Mouse (Mus musculus): Measurements from ENCODE around the gene Zic5. TPM values are rescaled to one million over a fixed set of nuclear protein-coding genes. Genes with fewer than 3 reads are reported as not detected.

Gene Zic5
- polyA plus RNA-seq, 1 experiment from 2014 or later = not detected

- ATAC-seq (ENCODE audit: low FRiP score, low TSS enrichment) = no peak
- WGBS = 9% methylated on average over 32 of the region's 32 CpGs
- Histone ChIP-seq H3K4me3 (ENCODE audit: low read depth, low read length) (peak overlapping the region; percentile 33), H3K36me3 (ENCODE audit: control insufficient read depth, insufficient read depth, low read length) (no peaks in the 10 kb centered on the region), H3K9ac (ENCODE audit: low read length) (no peak overlapping the region), H3K27ac (replicated peaks) (no peak overlapping the region), H3K4me1 (replicated peaks; ENCODE audit: control insufficient read depth, insufficient read depth) (no peaks in the 10 kb centered on the region), H3K4me2 (replicated peaks; ENCODE audit: low read depth) (peak overlapping the region; percentile 45), H3K27me3 (ENCODE audit: control insufficient read depth, insufficient read depth, low read length) (peaks cover 17% of the 10 kb centered on the region; the same call in 1 of the 2 replicates), H3K9me3 (ENCODE audit: control insufficient read depth, low read length) (no peaks in the 10 kb centered on the region)
- no peak for TF ChIP-seq EP300 (optimal IDR thresholded peaks at IDR 0.05)
- TF ChIP-seq CTCF (IDR thresholded peaks at IDR 0.05; ENCODE audit: low read depth) = peak; percentile 30; the same call in 1 of the 2 replicates
- DNase-seq (ENCODE audit: low spot score) = no peak
Measured at GRCm38 (mm10) chr14:122453388-122453995, 12.0 kb downstream of the Zic5 start.

GRCm38 (mm10) chr14:122452701-122453387 is 12.6 kb downstream of the Zic5 start:
- H3K27me3 ChIP-seq (ENCODE audit: control insufficient read depth, insufficient read depth, low read length) = peaks cover 17% of the 10 kb centered on the region; the same call in 1 of the 2 replicates
- no peaks in the 10 kb centered on the region for H3K36me3 ChIP-seq (ENCODE audit: control insufficient read depth, insufficient read depth, low read length)
- H3K27ac ChIP-seq (replicated peaks) = no peak overlapping the region
- no peaks in the 10 kb centered on the region for H3K9me3 ChIP-seq (ENCODE audit: control insufficient read depth, low read length)
- no peak for TF ChIP-seq CTCF (IDR thresholded peaks at IDR 0.05; ENCODE audit: low read depth)
- TF ChIP-seq EP300 (optimal IDR thresholded peaks at IDR 0.05) = no peak
- 48% methylated on average over 13 of the region's 13 CpGs for WGBS
- ATAC-seq (ENCODE audit: low FRiP score, low TSS enrichment) (no peak), DNase-seq (ENCODE audit: low spot score) (no peak)
- H3K4me3 ChIP-seq (ENCODE audit: low read depth, low read length) = no peak overlapping the region
- no peaks in the 10 kb centered on the region for H3K4me1 ChIP-seq (replicated peaks; ENCODE audit: control insufficient read depth, insufficient read depth)
- H3K9ac ChIP-seq (ENCODE audit: low read length) = no peak overlapping the region
- H3K4me2 ChIP-seq (replicated peaks; ENCODE audit: low read depth) = no peak overlapping the region; the same call in 1 of the 2 replicates

GRCm38 (mm10) chr14:122451551-122452145 is 13.8 kb downstream of the Zic5 start:
- H3K9ac ChIP-seq (ENCODE audit: low read length) = no peak overlapping the region
- WGBS = 72% methylated on average over 5 of the region's 5 CpGs
- DNase-seq (ENCODE audit: low spot score) = no peak
- no peak overlapping the region for H3K4me3 ChIP-seq (ENCODE audit: low read depth, low read length)
- H3K9me3 ChIP-seq (ENCODE audit: control insufficient read depth, low read length) = no peaks in the 10 kb centered on the region
- peaks cover 17% of the 10 kb centered on the region; the same call in 1 of the 2 replicates for H3K27me3 ChIP-seq (ENCODE audit: control insufficient read depth, insufficient read depth, low read length)
- ATAC-seq (ENCODE audit: low FRiP score, low TSS enrichment) = no peak
- no peak overlapping the region for H3K27ac ChIP-seq (replicated peaks)
- no peaks in the 10 kb centered on the region for H3K4me1 ChIP-seq (replicated peaks; ENCODE audit: control insufficient read depth, insufficient read depth)
- no peak for TF ChIP-seq EP300 (optimal IDR thresholded peaks at IDR 0.05)
- no peak for TF ChIP-seq CTCF (IDR thresholded peaks at IDR 0.05; ENCODE audit: low read depth)
- H3K4me2 ChIP-seq (replicated peaks; ENCODE audit: low read depth) = peak overlapping the region; percentile 55; the same call in 1 of the 2 replicates
- no peaks in the 10 kb centered on the region for H3K36me3 ChIP-seq (ENCODE audit: control insufficient read depth, insufficient read depth, low read length)

- under 1% methylated on average over 55 of the region's 59 CpGs for WGBS
- TF ChIP-seq CTCF (IDR thresholded peaks at IDR 0.05; ENCODE audit: low read depth) (no peak), EP300 (optimal IDR thresholded peaks at IDR 0.05) (no peak)
Measured at GRCm38 (mm10) chr14:122450496-122451382, 14.7 kb downstream of the Zic5 start, which contains the start of gene Gm5089. Gm5089 (minus strand) TSS chr14:122451115.

More at GRCm38 (mm10) chr14:122450496-122451382, 14.7 kb downstream of the Zic5 start, which contains the start of gene Gm5089:
- Histone ChIP-seq H3K4me3 (ENCODE audit: low read depth, low read length) (peak within 1 kb of the TSS; percentile 33), H3K27ac (replicated peaks) (no peak within 1 kb of the TSS), H3K27me3 (ENCODE audit: control insufficient read depth, insufficient read depth, low read length) (peaks cover 17% of the 10 kb centered on the region; the same call in 1 of the 2 replicates), H3K4me2 (replicated peaks; ENCODE audit: low read depth) (peak within 1 kb of the TSS; percentile 55), H3K36me3 (ENCODE audit: control insufficient read depth, insufficient read depth, low read length) (no peaks in the 10 kb centered on the region), H3K9me3 (ENCODE audit: control insufficient read depth, low read length) (no peaks in the 10 kb centered on the region), H3K4me1 (replicated peaks; ENCODE audit: control insufficient read depth, insufficient read depth) (no peaks in the 10 kb centered on the region), H3K9ac (ENCODE audit: low read length) (no peak within 1 kb of the TSS)
- peak; percentile 38 for DNase-seq (ENCODE audit: low spot score)
- peak; percentile 53; the same call in 1 of the 2 replicates for ATAC-seq (ENCODE audit: low FRiP score, low TSS enrichment)

Measured in stomach, postnatal 0 days (tissue).